Mouse (Mus musculus) Muller cell, postnatal 12 days (primary cell): Measurements from ENCODE around the gene Tspan9.

Source experiments
- DNase-seq: peaks from one replicate; pipeline ENCODE4 v3.0.0-alpha.2; 2015; ENCODE audit errors: inconsistent ontology term

Tspan9 gene

GRCm38 (mm10) chr6:128076104-128077020 is 67.0 kb downstream of the Tspan9 start:
- DNase-seq, result no peak

DNA sequence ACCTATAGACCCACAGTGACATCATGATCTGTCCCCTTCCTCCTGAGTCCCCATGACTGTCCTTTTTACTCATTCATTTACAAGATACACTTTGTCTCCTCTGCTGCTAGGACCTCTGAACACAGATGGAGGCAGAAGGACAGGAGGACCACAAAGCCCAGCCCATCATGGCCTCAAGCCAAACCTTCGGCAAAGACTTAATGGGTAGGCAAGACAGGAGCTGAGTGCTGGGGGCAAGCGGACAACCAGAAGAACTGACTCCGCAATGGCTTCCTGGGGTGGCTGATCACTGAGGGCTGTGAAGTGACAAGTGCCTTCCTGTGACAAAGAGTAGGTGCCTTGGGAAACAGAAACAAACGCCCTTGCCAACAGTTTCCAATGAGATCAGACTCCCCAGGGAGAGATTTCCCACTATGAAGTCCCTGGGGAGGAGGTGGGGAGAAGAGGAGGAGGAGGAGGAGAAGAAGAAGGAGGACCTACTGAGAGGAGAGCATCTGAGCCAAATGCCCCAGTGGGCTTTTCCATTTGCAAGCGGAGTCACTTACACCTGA is 67.9 kb downstream of the Tspan9 start:
- no peak for DNase-seq

DNA sequence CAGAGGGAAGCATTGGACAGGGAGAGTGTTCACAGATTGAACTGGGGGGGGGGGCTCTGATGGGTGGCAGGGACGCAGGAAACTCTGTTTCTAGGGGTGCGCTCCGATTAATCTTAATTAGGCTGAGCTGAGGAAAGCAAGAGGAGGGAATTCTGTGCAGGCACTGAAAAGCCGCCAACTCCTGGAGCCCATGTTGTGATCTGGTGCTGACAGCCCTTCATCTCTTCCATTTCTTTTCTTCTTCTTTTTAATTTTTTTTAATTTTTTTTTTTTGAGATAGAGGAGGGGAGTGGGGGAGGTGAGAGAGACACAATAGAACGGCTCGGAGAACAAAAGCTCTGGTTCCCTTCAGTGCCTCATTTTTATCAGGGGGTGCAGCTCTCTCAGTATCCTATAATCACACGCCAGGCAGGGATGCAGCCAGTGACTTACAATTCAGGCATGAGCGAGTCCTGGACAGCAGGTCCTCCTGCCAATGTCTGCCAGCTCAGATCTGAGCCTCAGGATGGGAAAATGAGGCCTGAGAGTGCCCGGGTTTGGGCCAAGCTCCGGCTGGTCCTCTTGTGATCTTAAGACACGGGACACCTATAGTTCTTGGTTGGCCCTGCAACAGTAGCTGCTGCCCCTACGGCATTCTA is 72.4 kb downstream of the Tspan9 start:
- DNase-seq, result peak; percentile 39

DNA sequence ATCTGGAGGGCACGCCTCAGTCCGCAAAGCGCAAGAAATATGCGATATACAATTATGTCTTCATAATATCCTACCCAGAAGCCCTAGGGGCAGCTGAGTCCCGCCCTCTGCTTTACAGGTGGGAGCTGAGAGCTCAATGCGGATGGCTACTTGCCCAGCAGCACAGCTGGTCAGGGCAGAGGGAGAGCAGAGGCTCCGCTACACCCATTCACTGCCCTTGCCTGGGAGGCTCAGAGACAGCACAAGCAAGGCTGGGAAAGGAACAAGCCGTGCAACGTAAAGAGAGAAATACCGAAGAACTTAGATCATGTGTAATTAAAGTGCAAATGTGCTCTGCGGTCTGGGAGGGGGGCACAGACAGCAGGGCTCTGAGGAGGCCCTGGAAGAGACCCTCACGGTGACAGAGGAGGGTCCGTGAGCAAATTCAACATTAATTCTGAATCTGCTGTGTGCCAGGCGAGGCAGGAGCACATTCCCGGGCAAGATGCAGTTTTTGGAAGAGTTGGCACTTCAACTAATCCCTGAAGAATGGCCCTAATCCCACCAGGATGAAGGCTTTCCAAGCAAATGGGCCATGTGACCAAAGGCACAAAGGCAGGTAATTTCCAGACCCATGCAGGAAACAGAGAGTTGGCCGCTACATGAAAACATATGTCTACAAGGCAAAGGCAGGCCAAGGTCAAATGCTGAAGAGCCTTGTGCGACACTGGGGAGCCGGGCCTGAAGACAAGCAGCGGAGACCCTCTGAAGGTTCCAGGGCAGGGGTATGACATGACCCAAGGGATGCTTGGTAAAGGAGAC is 73.1 kb downstream of the Tspan9 start:
- no peak for DNase-seq

DNA sequence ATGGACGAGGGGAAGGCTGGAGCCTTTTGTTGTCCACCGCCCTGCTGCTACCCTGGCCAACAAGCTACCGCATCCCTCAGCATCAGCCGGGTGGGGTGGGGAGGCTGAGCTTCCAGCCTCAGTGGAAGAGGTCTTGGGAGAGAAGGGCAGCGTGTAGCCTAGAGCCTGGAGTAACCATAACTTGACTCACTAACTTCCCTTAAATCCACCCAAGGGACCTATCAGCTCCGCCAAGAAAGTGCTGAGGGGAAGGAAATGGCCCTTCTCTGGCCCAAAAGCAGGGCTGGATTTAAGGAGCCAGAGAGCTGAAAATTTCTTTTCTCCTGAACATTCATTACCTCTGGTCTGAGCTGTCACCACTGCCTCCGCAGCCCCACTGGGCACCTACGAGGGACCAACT is 75.2 kb downstream of the Tspan9 start:
- DNase-seq, result no peak

- DNase-seq, result no peak
Observed at GRCm38 (mm10) chr6:128065982-128066381, 77.4 kb downstream of the Tspan9 start.

DNA sequence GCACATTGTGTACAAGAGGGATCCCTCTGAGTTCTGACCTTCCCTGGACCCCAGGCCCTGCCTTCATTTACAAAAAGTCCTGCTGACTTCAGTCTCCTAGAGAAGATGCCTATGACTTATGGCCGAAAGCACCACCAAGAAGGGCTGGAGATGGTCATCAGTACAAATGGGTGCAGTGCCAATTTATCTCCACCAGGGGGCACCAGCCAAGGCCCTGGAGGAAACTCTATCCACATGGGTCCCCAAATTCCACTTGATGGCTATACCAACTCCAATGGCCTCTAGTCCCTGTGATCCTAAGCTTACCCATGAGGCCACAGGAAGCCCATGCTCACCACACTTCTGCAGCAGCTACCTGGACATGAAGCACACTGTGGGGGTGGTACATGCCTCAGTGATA is 79.9 kb downstream of the Tspan9 start:
- no peak for DNase-seq

GRCm38 (mm10) chr6:128062784-128063183 is 80.6 kb downstream of the Tspan9 start:
- DNase-seq, result no peak

DNA sequence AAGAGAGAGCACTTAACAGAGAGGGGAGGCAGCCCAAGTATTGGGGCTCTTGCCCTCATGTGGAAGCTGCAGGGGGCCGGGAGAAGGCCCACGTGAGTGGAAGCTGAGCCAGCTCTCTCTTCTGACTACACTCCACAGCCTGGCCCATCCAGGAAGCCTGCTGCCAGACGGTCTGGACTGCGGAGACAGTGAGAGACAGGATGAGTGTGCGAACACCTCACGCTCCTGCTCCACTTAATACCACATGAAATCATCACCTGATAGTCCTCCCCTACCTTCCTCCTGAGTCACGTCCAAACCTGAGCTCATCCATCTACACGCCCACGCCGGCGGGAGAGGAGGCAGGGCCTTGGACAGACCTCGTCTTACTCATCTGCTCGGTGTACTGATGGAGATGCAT is 81.2 kb downstream of the Tspan9 start:
- DNase-seq, result no peak

GRCm38 (mm10) chr6:128061342-128061741 is 82.1 kb downstream of the Tspan9 start:
- no peak for DNase-seq

- no peak for DNase-seq
Observed at GRCm38 (mm10) chr6:128058570-128058969, 84.8 kb downstream of the Tspan9 start.

DNA sequence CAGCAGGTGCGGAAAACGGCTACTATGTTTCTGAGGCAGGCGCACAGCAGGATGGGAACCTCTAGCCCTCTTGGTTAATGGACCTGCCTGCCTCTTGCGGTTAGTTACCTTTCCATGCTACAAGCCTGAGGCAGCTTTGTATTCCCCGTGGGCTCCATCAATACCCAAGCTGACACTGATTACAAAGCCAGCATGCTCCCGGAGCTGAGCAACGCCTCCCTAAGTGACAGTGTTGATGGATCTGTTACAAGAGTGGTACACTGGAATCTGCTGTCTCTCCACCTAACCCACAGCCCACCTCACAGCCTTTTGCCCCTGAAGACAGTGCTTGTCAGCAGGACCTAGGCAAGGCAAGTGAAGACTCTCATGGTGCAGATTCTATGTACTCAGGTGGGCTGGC is 85.2 kb downstream of the Tspan9 start:
- no peak for DNase-seq

DNA sequence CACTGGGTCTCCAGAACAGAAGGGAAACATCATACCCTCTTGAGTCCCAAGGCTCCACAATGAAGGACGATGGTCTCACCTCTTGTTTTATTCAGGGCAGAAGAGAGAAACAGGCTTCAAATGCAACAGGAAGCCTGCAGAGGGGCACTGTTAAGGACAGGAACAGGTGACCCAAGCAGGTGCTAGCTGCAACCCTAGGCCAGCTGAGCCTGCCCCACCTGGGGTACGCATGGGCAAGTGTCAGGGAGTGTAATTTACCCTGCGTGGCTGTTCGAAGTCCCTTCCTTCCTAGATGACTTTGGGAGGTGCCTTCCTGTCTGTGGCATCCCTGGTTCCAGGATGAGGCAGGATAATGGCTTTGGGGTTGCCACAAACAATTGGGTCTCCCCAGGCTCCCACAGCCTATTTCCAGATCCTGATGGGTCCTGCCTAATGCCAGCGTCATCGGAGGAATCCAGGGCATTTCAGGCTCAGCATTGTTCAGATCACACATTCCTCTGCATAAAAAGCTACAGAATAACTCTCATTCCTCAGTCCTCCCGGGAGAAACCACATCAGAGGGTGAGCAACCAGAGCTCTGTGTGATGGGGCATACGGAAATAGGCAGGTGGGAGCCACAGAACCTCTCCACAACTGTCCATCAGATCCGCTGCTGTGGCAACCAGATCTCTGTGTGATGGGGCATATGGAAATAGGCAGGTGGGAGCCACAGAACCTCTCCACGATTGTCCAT is 90.2 kb downstream of the Tspan9 start:
- peak; percentile 96 for DNase-seq

DNA sequence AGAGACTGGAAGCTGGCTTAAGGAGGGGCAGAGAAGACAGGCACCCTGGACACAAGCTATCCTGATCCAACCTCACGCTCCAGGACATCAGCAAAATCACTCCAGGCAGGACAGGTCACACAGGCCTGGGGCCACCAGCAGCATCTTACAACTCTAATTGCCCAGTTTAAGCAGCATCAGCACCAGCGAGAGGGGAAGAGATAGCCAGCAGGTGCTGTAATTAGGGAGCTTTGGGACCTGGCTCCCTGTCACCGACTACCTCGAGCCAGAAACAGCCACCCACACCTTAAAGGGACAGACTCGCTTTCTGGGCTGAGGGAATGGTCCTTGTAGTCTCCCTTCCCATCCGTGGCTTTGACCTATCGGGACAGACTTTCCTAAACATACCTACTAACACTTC is 95.7 kb downstream of the Tspan9 start:
- DNase-seq, result no peak

DNA sequence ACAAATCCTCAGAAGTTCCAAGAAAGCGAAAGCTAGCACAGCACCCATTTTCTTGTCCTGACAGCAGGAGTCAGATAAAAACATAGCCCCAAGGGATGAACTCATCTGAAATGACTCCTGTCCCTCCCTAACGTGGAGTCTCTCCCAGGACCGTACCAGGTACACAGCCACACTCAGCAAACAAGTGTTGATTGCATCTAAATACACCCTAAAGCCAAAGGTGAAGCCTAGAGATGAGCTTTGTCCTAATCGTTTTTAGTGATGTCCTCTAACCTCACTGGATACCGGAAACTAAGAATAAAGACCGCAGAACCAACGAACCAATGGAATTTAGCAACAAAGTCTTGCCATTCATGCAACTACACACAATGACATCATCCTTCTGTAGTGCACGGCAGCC is 96.2 kb downstream of the Tspan9 start:
- DNase-seq, result no peak

DNA sequence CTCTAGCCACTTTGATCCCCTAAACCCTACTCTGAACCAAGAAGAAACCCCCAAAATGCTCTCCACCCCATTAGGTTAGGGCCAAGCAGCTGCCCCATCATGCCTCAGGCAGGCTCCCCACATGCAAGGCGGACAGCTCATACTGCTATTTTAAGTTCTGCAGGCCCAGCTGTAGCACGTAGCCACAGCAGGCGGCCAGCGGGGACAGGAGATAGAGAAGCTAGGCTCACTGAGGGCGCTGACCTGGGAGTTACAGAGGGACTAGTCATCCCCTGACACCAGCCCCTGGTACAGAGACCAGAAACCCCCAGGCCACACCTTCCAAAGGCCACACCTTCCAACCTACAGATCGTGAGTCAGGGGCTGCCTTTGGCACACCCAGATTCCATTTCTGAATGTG is 96.6 kb downstream of the Tspan9 start:
- no peak for DNase-seq

- DNase-seq, result no peak
Observed at GRCm38 (mm10) chr6:128044691-128045090, 98.7 kb downstream of the Tspan9 start.

- no peak for DNase-seq
Observed at GRCm38 (mm10) chr6:128043486-128043885, 99.9 kb downstream of the Tspan9 start.

DNA sequence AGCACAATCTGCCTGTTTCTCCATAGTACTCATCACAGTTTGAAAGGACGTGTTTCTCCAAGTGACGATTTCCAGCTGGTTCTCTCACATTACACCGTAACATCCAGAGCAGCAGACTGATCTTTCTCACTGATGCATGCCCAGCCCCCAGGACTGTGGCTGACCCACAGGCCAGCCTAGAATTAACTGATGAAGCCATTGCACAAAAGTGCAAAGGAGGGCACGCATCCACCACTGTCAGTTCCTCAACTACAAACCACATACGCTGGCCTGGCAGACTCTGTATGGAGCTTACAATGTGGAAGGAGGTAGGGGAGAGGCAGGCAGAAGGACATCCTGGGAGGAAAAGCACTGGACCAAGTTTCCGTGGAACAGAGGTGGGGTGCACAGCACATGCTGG is 101.6 kb downstream of the Tspan9 start:
- DNase-seq, result no peak

- DNase-seq, result no peak
Observed at GRCm38 (mm10) chr6:128039077-128039766, 104.2 kb downstream of the Tspan9 start.

- DNase-seq, result no peak
Observed at GRCm38 (mm10) chr6:128038568-128038967, 104.8 kb downstream of the Tspan9 start.
